8 mouse cellular contexts compared by ENCODE assay signal in the genomic region with DNA sequence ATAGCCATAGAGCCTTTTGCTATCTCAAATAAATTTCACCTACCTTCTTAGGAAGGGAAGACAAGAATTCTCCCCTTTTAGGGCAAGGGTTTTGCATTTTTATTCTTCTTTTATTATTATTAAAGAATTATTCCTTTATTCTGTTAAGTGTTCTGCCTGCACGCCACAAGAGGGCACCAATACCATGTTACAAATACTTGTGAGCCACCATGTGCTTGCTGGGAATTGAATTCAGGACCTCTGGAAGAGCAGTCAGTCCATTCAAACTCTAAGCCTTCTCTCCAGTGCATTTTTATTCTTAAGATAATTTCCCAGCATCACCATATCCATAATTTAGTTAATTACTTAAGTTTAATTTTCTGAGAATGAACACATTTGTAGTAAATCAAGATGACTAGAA.
DNase-seq lines count a peak whose midpoint lies in the region; ATAC-seq and TF ChIP-seq lines count a peak whose summit lies in the region.
"Not testable (repeated sequence)": the region's sequence is repeated elsewhere in the genome, so short reads cannot be mapped to it uniquely, and the experiment has no call there.

No protein-coding gene starts in this region.

- not testable (repeated sequence) for H3K4me1 ChIP-seq in MEL (ENCODE audit: control insufficient read depth in 1 of 2, insufficient read depth in 2 of 2, low read length in 2 of 2); limb, embryonic 10.5 days; stomach, postnatal 0 days (replicated peaks; ENCODE audit: control insufficient read depth, insufficient read depth)

- ATAC-seq in megakaryocyte progenitor cell, adult 5-6 weeks (replicated peaks; ENCODE audit: poor library complexity): 0 out of 2 replicates have a peak, but pooled peaks have one; percentile 34
- not testable (repeated sequence) for ATAC-seq in stomach, postnatal 0 days (ENCODE audit: low FRiP score, low TSS enrichment)

- not testable (repeated sequence) for H3K79me2 ChIP-seq in MEL (ENCODE audit: control insufficient read depth, insufficient read depth, low read length, poor library complexity)

- TF ChIP-seq CTCF in MEL (IDR thresholded peaks at IDR 0.05 in 2 of 3, conservative IDR thresholded peaks at IDR 0.05 in 1 of 3; ENCODE audit: control insufficient read depth in 1 of 3, insufficient read depth in 1 of 3, low read depth in 2 of 3, low read length in 3 of 3, poor library complexity in 1 of 3, severe bottlenecking in 1 of 3): peak; percentile 30 to 58 (median 35); a peak in 4 of 6 replicates
- peak; percentile 52 for TF ChIP-seq CTCF in stomach, postnatal 0 days (IDR thresholded peaks at IDR 0.05; ENCODE audit: low read depth)

- peak; percentile 61 for DNase-seq in 3T3-L1 (ENCODE audit: low read depth, low spot score)
- DNase-seq in MEL (ENCODE audit: low read depth, low spot score): peak; percentile 63
- peak; percentile 16 for DNase-seq in c-Kit-positive CD71-negative TER-119-negative erythroid progenitor cells, embryonic 14.5 days (ENCODE audit: low read depth)
- peak; percentile 25 for DNase-seq in embryo, embryonic 9.5 days (ENCODE audit: extremely low spot score)
- peak; percentile 50 for DNase-seq in induced T-regulatory cell, adult 2 months (ENCODE audit: low read depth)
- peak; percentile 30 for DNase-seq in limb, embryonic 10.5 days (ENCODE audit: low spot score)
- not testable (repeated sequence) for DNase-seq in stomach, postnatal 0 days (ENCODE audit: low spot score)

- not testable (repeated sequence) for H3K9me3 ChIP-seq in MEL (replicated peaks; ENCODE audit: insufficient read depth, low read length); limb, embryonic 10.5 days (replicated peaks); stomach, postnatal 0 days (ENCODE audit: control insufficient read depth, low read length)

- H3K36me3 ChIP-seq in MEL (ENCODE audit: control insufficient read depth in 1 of 2, insufficient read depth in 2 of 2, low read length in 2 of 2); limb, embryonic 10.5 days; stomach, postnatal 0 days (ENCODE audit: control insufficient read depth, insufficient read depth, low read length): not testable (repeated sequence)

- 3% methylated on average over 1 of the region's 1 CpGs for WGBS in limb, embryonic 10.5 days
- 0% methylated on average over 1 of the region's 1 CpGs for WGBS in stomach, postnatal 0 days

- H3K9ac ChIP-seq in MEL (ENCODE audit: control insufficient read depth, low read depth, low read length, poor library complexity, severe bottlenecking); stomach, postnatal 0 days (ENCODE audit: low read length): not testable (repeated sequence)

- not testable (repeated sequence) for H3K4me2 ChIP-seq in stomach, postnatal 0 days (replicated peaks; ENCODE audit: low read depth)

- H3K27ac ChIP-seq in MEL (ENCODE audit: control insufficient read depth, low read depth, low read length); limb, embryonic 10.5 days; stomach, postnatal 0 days (replicated peaks): not testable (repeated sequence)

- H3K4me3 ChIP-seq in MEL (ENCODE audit: control insufficient read depth in 1 of 2, insufficient read depth in 1 of 2, low read depth in 2 of 2, low read length in 2 of 2); limb, embryonic 10.5 days; stomach, postnatal 0 days (ENCODE audit: low read depth, low read length): not testable (repeated sequence)

- TF ChIP-seq POLR2A in MEL (IDR thresholded peaks at IDR 0.05; ENCODE audit: control insufficient read depth in 1 of 2, insufficient read depth in 1 of 2, low read depth in 1 of 2, low read length in 2 of 2, poor library complexity in 1 of 2): not testable (repeated sequence)

- TF ChIP-seq EP300 in MEL (IDR thresholded peaks at IDR 0.05; ENCODE audit: low read depth in 1 of 2, low read length in 2 of 2); stomach, postnatal 0 days (optimal IDR thresholded peaks at IDR 0.05): not testable (repeated sequence)

- TF ChIP-seq RAD21 in MEL (IDR thresholded peaks at IDR 0.05; ENCODE audit: low read depth, low read length): peak; percentile 70

- not testable (repeated sequence) for H3K27me3 ChIP-seq in MEL (ENCODE audit: control insufficient read depth in 1 of 2, insufficient read depth in 2 of 2, low read length in 2 of 2); limb, embryonic 10.5 days (ENCODE audit: low read depth, poor library complexity, severe bottlenecking); stomach, postnatal 0 days (ENCODE audit: control insufficient read depth, insufficient read depth, low read length)

TF ChIP-seq in MEL, 35 proteins besides CTCF, POLR2A, EP300 and RAD21:
- peak; percentile 89 for TF ChIP-seq MYC (IDR thresholded peaks at IDR 0.05; ENCODE audit: low read depth, low read length)
- TF ChIP-seq SMC3 (IDR thresholded peaks at IDR 0.05; ENCODE audit: low read depth, low read length): peak; percentile 67
- TF ChIP-seq ZC3H11A (IDR thresholded peaks at IDR 0.05; ENCODE audit: low read depth, low read length): peak; percentile 51
TF ChIP-seq in MEL: peak in this region for 3; not testable (repeated sequence) for 32.
